Mouse (Mus musculus) MEL (cell line): ENCODE data around the gene Grm1. TPM values are rescaled to one million over a fixed set of nuclear protein-coding genes. Genes with fewer than 3 reads are reported as not detected.

ENCODE experiments used
- DNase-seq: peaks from one replicate; pipeline ENCODE4 v3.0.0; 2011; ENCODE audit warnings: low read depth, low spot score
- H3K27ac ChIP-seq: 2 replicates; pipeline ENCODE4 v1.5.1; 2012; ENCODE audit warnings: low read depth, mild to moderate bottlenecking, control low read depth, low read length, moderate library complexity; ENCODE audit not compliant: control insufficient read depth
- H3K27me3 ChIP-seq, 2 experiments: fragments of 150-350 bp in 1 of 2; sonication (generic) in 1 of 2; 2 replicates each; pipeline ENCODE4 v1.6.1; 2012; ENCODE audit warnings: low read length in 2 of 2, mild to moderate bottlenecking in 2 of 2, improper control_type of control experiment in 1 of 2, moderate library complexity in 1 of 2; ENCODE audit not compliant: insufficient read depth in 2 of 2, control insufficient read depth in 1 of 2
- H3K36me3 ChIP-seq, 2 experiments: 2 replicates each; pipeline ENCODE4 v1.6.1; 2012 to 2014; ENCODE audit warnings: low read length in 2 of 2, improper control_type of control experiment in 1 of 2, inconsistent platforms in 1 of 2, mild to moderate bottlenecking in 1 of 2; ENCODE audit not compliant: insufficient read depth in 2 of 2, control insufficient read depth in 1 of 2
- H3K4me1 ChIP-seq, 2 experiments: fragments of 150-350 bp in 1 of 2; sonication (generic) in 1 of 2; 2 replicates each; pipeline ENCODE4 v1.6.1; 2012; ENCODE audit warnings: low read length in 2 of 2, improper control_type of control experiment in 1 of 2, mild to moderate bottlenecking in 1 of 2; ENCODE audit not compliant: insufficient read depth in 2 of 2, control insufficient read depth in 1 of 2
- H3K4me3 ChIP-seq, 2 experiments: fragments of 150-350 bp in 1 of 2; sonication (generic) in 1 of 2; 2 replicates each; pipeline ENCODE4 v1.5.1; 2012; ENCODE audit warnings: low read depth in 2 of 2, low read length in 2 of 2, mild to moderate bottlenecking in 2 of 2, moderate library complexity in 2 of 2, control low read depth in 1 of 2, improper control_type of control experiment in 1 of 2; ENCODE audit not compliant: control insufficient read depth in 1 of 2, insufficient read depth in 1 of 2
- H3K79me2 ChIP-seq: 2 replicates; pipeline ENCODE4 v1.6.1; 2012; ENCODE audit warnings: mild to moderate bottlenecking, low read length, moderate library complexity; ENCODE audit not compliant: control insufficient read depth, poor library complexity, insufficient read depth
- H3K9ac ChIP-seq: 2 replicates; pipeline ENCODE4 v1.6.1; 2012; ENCODE audit warnings: low read depth, mild to moderate bottlenecking, control low read depth, low read length, moderate library complexity; ENCODE audit not compliant: control insufficient read depth, poor library complexity, severe bottlenecking
- H3K9me3 ChIP-seq: fragments of 150-350 bp; sonication (generic); replicated peaks from 2 replicates; pipeline ENCODE4 v1.6.1; 2012; ENCODE audit warnings: mild to moderate bottlenecking, low read length, improper control_type of control experiment, moderate library complexity; ENCODE audit not compliant: insufficient read depth
- BHLHE40 ChIP-seq: IDR thresholded peaks from 2 replicates; pipeline ENCODE4 v1.6.1; 2012; ENCODE audit warnings: low read depth, mild to moderate bottlenecking, inconsistent platforms, low read length, improper control_type of control experiment, borderline replicate concordance
- ETS1 ChIP-seq: IDR thresholded peaks from 2 replicates; pipeline ENCODE4 v1.6.1; 2012; ENCODE audit warnings: low read depth, mild to moderate bottlenecking, inconsistent platforms, low read length, improper control_type of control experiment, moderate library complexity
- GATA1 ChIP-seq: IDR thresholded peaks from 2 replicates; pipeline ENCODE4 v1.6.1; 2011; ENCODE audit warnings: low read depth, low read length, improper control_type of control experiment
- HCFC1 ChIP-seq: IDR thresholded peaks from 2 replicates; pipeline ENCODE4 v1.6.1; 2012; ENCODE audit warnings: low read depth, mild to moderate bottlenecking, inconsistent platforms, low read length, improper control_type of control experiment, moderate library complexity
- JUND ChIP-seq: IDR thresholded peaks from 2 replicates; pipeline ENCODE4 v1.6.1; 2011; ENCODE audit warnings: low read depth, mild to moderate bottlenecking, improper control_type of control experiment, low read length
- MEF2A ChIP-seq: IDR thresholded peaks from 2 replicates; pipeline ENCODE4 v1.6.1; 2014; ENCODE audit warnings: low read depth, mild to moderate bottlenecking, inconsistent platforms, low read length, improper control_type of control experiment; ENCODE audit not compliant: poor library complexity, insufficient replicate concordance, severe bottlenecking; ENCODE audit errors: extremely low read depth
- MYB ChIP-seq: IDR thresholded peaks from 2 replicates; pipeline ENCODE4 v1.6.1; 2011; ENCODE audit warnings: mild to moderate bottlenecking, low read depth, low read length, improper control_type of control experiment
- POLR2AphosphoS2 ChIP-seq: IDR thresholded peaks from 2 replicates; pipeline ENCODE4 v1.6.1; 2011; ENCODE audit warnings: low read length, improper control_type of control experiment
- RAD21 ChIP-seq: IDR thresholded peaks from 2 replicates; pipeline ENCODE4 v1.6.1; 2011; ENCODE audit warnings: mild to moderate bottlenecking, low read depth, low read length, improper control_type of control experiment
- RCOR1 ChIP-seq: IDR thresholded peaks from 2 replicates; pipeline ENCODE4 v1.6.1; 2012; ENCODE audit warnings: low read depth, mild to moderate bottlenecking, inconsistent platforms, low read length, improper control_type of control experiment
- SIN3A ChIP-seq: IDR thresholded peaks from 2 replicates; pipeline ENCODE4 v1.6.1; 2012; ENCODE audit warnings: low read length, improper control_type of control experiment, inconsistent platforms
- SMC3 ChIP-seq: IDR thresholded peaks from 2 replicates; pipeline ENCODE4 v1.6.1; 2011; ENCODE audit warnings: low read depth, low read length, improper control_type of control experiment
- TAL1 ChIP-seq: IDR thresholded peaks from 2 replicates; pipeline ENCODE4 v1.6.1; 2012; ENCODE audit warnings: mild to moderate bottlenecking, inconsistent platforms, low read length, moderate library complexity, mixed read lengths
- TBP ChIP-seq: IDR thresholded peaks from 2 replicates; pipeline ENCODE4 v1.8.0; 2011; ENCODE audit warnings: low read depth, low read length, improper control_type of control experiment
- UBTF ChIP-seq: IDR thresholded peaks from 2 replicates; pipeline ENCODE4 v1.6.1; 2012; ENCODE audit warnings: low read depth, mild to moderate bottlenecking, inconsistent platforms, low read length, improper control_type of control experiment, moderate library complexity, borderline replicate concordance; ENCODE audit not compliant: insufficient read depth
- USF1 ChIP-seq: IDR thresholded peaks from 2 replicates; pipeline ENCODE4 v1.6.1; 2014; ENCODE audit warnings: low read depth, mild to moderate bottlenecking, inconsistent platforms, low read length, improper control_type of control experiment, moderate library complexity
- USF2 ChIP-seq, 2 experiments: IDR thresholded peaks; 2 replicates each; pipeline ENCODE4 v1.6.1; 2011 to 2012; ENCODE audit warnings: improper control_type of control experiment in 2 of 2, low read length in 2 of 2, borderline replicate concordance in 1 of 2, inconsistent platforms in 1 of 2, low read depth in 1 of 2, mild to moderate bottlenecking in 1 of 2; ENCODE audit not compliant: insufficient read depth in 1 of 2
- ZNF384 ChIP-seq: IDR thresholded peaks from 2 replicates; pipeline ENCODE4 v1.6.1; 2012; ENCODE audit warnings: low read depth, mild to moderate bottlenecking, inconsistent platforms, low read length, improper control_type of control experiment
- polyA plus RNA-seq, 2 experiments: library from polyadenylated mRNA; stranded (reverse) in 1 of 2; unstranded in 1 of 2; fragments of >175 nt in 1 of 2; fragments of >200 nt in 1 of 2; gene quantifications; 2 replicates each; pipeline versions ENCODE4 v1.2.1 to v1.2.4; 2012; ENCODE audit warnings: low replicate concordance in 2 of 2, low read depth in 1 of 2; ENCODE audit not compliant: insufficient read length in 2 of 2, insufficient read depth in 1 of 2, missing spikeins in 1 of 2
- total RNA-seq: library from RNA; depleted of rRNA; stranded (reverse); fragments of 300-350 nt; gene quantifications from 2 replicates; pipeline ENCODE4 v1.2.3, GENCODE M21; 2012

Grm1 gene
- total and polyA plus RNA-seq, 3 experiments, result not detected

DNA sequence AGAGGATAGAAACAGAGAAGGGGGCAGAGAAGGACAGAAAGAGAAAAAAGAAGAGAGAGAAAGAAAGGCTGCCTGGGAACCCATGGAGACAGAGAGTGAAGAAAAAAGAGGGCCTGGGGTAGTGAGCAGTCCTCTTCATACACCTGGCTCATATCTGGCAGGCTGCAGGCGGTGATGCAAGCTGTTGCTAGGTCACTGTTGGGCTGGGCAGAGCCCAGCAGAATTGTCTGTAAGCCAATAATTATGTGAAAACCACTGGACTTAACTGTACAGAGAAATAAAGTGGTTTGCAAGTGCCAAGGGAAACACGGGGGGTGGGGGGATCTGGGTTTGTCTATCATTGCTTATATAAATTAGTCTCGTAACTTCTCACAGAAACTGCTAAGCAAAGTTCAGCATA is 297.0 kb downstream of the Grm1 start:
- DNase-seq, result no peak
- H3K27me3 ChIP-seq, result no peaks in the 10 kb centered on the region
- H3K4me1 ChIP-seq, result no peaks in the 10 kb centered on the region

DNA sequence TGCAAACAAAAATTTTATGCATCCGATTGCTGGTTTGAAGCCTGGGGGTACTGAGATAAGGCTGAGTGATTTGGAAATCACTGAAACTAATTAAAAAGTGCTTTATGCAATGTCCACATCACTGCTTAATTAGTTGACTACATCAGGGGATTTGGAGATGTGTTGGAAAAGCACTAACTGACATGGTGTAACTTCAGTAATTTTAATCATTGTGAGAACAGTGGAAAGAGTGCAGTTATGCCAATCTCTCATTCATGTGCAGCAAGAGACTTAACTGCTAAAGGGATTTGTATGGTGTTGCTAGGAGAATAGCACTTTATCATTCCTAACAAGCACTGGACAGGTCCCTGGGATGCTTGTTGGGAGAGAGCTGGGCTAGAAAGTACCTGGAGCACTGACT is 307.3 kb downstream of the Grm1 start:
- no peak overlapping the region for H3K4me3 ChIP-seq
- H3K9ac ChIP-seq, result no peak overlapping the region
- no peaks in the 10 kb centered on the region for H3K79me2 ChIP-seq
- H3K4me1 ChIP-seq, result no peaks in the 10 kb centered on the region
- H3K27me3 ChIP-seq, result no peaks in the 10 kb centered on the region
- TF ChIP-seq JUND (no peak), USF1 (no peak), ZNF384 (no peak), BHLHE40 (no peak), ETS1 (no peak), USF2 (IDR thresholded peaks at IDR 0.05; ENCODE audit: borderline replicate concordance in 1 of 2, insufficient read depth in 1 of 2, low read depth in 1 of 2, low read length in 2 of 2) (no peak), MYB (no peak), RCOR1 (no peak), POLR2AphosphoS2 (no peak), SMC3 (no peak), GATA1 (no peak), MEF2A (no peak), SIN3A (no peak), TBP (no peak), UBTF (no peak)
- H3K27ac ChIP-seq, result no peak overlapping the region
- no peak for DNase-seq
- no peaks in the 10 kb centered on the region for H3K36me3 ChIP-seq
- H3K9me3 ChIP-seq, result no peaks in the 10 kb centered on the region

More for the DNA sequence above, 297.0 kb downstream of the Grm1 start:
- TF ChIP-seq TAL1 (no peak), GATA1 (no peak), RAD21 (no peak), TBP (no peak), HCFC1 (no peak), ETS1 (no peak)
- TF ChIP-seq, all 39 proteins: peak for 0
- H3K27ac ChIP-seq, result no peak overlapping the region
- no peak overlapping the region for H3K4me3 ChIP-seq
- no peaks in the 10 kb centered on the region for H3K79me2 ChIP-seq
- no peaks in the 10 kb centered on the region for H3K9me3 ChIP-seq
- no peak overlapping the region for H3K9ac ChIP-seq
- H3K36me3 ChIP-seq, result no peaks in the 10 kb centered on the region
